Mouse (Mus musculus): ENCODE measurements around the gene AI481877.

AI481877 gene

DNA sequence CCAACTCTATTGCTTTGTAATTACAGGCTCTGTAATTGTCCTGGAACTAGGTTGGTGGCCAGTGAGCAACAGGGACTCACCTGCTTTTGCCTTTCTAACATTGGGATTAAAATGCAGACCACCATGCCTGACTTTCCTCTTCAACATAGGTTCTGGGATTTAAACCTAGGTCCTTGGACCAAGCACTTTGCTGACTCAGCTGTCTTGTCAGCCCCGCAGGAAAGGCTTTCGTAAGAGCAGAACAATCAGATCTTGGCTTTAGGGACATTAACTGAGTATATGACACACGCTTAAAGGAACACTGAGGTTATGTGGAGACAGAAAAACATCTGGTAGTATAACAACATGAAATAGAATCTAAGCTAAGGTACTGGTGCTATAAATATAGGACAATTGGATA is 80.9 kb downstream of the AI481877 start:
- Histone ChIP-seq H3K9me3 (ENCODE audit: low read length) (no peaks in the 10 kb centered on the region), H3K4me3 (replicated peaks; ENCODE audit: low read length) (no peak overlapping the region), H3K27me3 (ENCODE audit: insufficient read depth, low read length) (no peaks in the 10 kb centered on the region), H3K36me3 (ENCODE audit: insufficient read depth, low read length) (no peaks in the 10 kb centered on the region), H3K4me1 (replicated peaks; ENCODE audit: low read depth, low read length) (0 out of 2 replicates have a peak, but pooled peaks cover 2% of the 10 kb centered on the region)
- TF ChIP-seq NANOG (IDR thresholded peaks at IDR 0.05; ENCODE audit: borderline replicate concordance, low read length): no peak
- no peak for TF ChIP-seq POU5F1 (IDR thresholded peaks at IDR 0.05; ENCODE audit: borderline replicate concordance, low read length)
- no peak for TF ChIP-seq CTCF (conservative IDR thresholded peaks at IDR 0.05; ENCODE audit: low read length)

DNA sequence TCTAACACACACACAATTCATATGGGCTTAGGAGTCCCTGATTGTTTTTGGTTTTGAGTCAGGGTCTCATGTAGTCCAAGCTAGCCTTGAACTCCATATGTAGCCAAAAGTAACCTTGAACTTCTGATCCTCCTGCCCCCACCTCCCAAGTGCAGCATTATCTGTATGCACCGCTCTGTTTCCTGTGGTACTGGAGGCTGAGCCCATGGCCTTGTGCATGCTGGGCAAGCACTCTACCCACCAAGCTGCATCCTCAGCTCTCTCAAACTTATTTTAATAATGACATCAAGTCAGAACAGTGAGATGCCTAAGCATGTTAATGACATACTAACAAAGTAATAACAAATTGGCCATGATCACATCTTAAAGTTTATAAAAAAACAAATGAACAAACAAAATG is 87.7 kb downstream of the AI481877 start:
- Histone ChIP-seq H3K4me3 (replicated peaks; ENCODE audit: low read length) (no peak overlapping the region), H3K4me1 (replicated peaks; ENCODE audit: low read depth, low read length) (peaks cover 29% of the 10 kb centered on the region), H3K9me3 (ENCODE audit: low read length) (no peaks in the 10 kb centered on the region), H3K36me3 (ENCODE audit: insufficient read depth, low read length) (no peaks in the 10 kb centered on the region), H3K27me3 (ENCODE audit: insufficient read depth, low read length) (no peaks in the 10 kb centered on the region)
- TF ChIP-seq POU5F1 (IDR thresholded peaks at IDR 0.05; ENCODE audit: borderline replicate concordance, low read length) (no peak), CTCF (conservative IDR thresholded peaks at IDR 0.05; ENCODE audit: low read length) (no peak), NANOG (IDR thresholded peaks at IDR 0.05; ENCODE audit: borderline replicate concordance, low read length) (no peak)

GRCm38 (mm10) chr4:59047222-59047621 is 91.6 kb downstream of the AI481877 start:
- no peaks in the 10 kb centered on the region for H3K36me3 ChIP-seq (ENCODE audit: insufficient read depth, low read length)
- no peak for TF ChIP-seq CTCF (conservative IDR thresholded peaks at IDR 0.05; ENCODE audit: low read length)
- TF ChIP-seq POU5F1 (IDR thresholded peaks at IDR 0.05; ENCODE audit: borderline replicate concordance, low read length): peak; percentile 63; the same call in 1 of the 2 replicates
- peak overlapping the region; percentile 29; the same call in 1 of the 2 replicates for H3K4me3 ChIP-seq (replicated peaks; ENCODE audit: low read length)
- no peaks in the 10 kb centered on the region for H3K27me3 ChIP-seq (ENCODE audit: insufficient read depth, low read length)
- H3K4me1 ChIP-seq (replicated peaks; ENCODE audit: low read depth, low read length): peaks cover 27% of the 10 kb centered on the region
- no peaks in the 10 kb centered on the region for H3K9me3 ChIP-seq (ENCODE audit: low read length)

DNA sequence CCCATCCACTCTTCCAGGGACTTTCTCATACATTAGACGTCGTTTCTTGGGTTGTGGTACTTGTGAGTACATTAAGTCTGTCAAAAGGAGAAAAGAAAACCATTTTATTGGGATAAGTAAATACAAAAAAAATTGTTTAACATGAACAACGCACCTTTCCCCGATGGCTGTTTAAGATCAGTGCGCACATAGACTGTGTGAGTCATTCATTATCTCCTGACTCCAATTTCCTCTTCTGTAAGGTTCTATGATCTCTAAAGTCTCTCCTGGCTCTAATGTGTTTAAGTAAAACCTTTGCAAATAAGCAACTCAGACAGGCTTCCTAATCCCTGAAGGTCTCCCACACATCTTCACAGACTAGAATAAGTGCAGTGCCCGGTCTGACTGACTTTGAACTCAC is 94.9 kb downstream of the AI481877 start:
- H3K36me3 ChIP-seq (ENCODE audit: insufficient read depth, low read length): no peaks in the 10 kb centered on the region
- H3K27me3 ChIP-seq (ENCODE audit: insufficient read depth, low read length): no peaks in the 10 kb centered on the region
- no peak overlapping the region for H3K4me3 ChIP-seq (replicated peaks; ENCODE audit: low read length)
- peaks cover 3% of the 10 kb centered on the region; the same call in 1 of the 2 replicates for H3K9me3 ChIP-seq (ENCODE audit: low read length)
- TF ChIP-seq CTCF (conservative IDR thresholded peaks at IDR 0.05; ENCODE audit: low read length) (no peak), POU5F1 (IDR thresholded peaks at IDR 0.05; ENCODE audit: borderline replicate concordance, low read length) (no peak), NANOG (IDR thresholded peaks at IDR 0.05; ENCODE audit: borderline replicate concordance, low read length) (no peak)
- H3K4me1 ChIP-seq (replicated peaks; ENCODE audit: low read depth, low read length): peaks cover 22% of the 10 kb centered on the region

DNA sequence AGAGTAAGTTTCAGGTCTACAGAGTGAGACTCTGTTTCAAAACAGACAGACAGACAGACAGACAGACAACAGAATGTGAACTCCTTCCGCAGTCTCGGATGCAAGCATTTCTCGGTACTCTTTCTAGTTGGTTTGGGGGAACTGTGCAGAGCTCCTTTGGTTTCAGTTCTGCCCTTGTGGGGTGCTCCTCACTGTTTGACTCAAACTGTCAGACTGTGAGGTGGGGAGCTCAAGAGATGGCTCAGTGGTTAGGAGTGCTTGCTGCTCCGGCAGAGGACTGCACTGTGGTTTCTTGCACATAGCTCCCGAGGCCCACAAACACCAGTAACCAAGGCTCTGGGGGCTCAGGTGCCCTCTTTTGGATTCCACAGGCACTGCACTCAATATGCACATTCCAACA is 95.7 kb downstream of the AI481877 start:
- peaks cover 3% of the 10 kb centered on the region; the same call in 1 of the 2 replicates for H3K9me3 ChIP-seq (ENCODE audit: low read length)
- TF ChIP-seq NANOG (IDR thresholded peaks at IDR 0.05; ENCODE audit: borderline replicate concordance, low read length): no peak
- no peak for TF ChIP-seq POU5F1 (IDR thresholded peaks at IDR 0.05; ENCODE audit: borderline replicate concordance, low read length)
- no peak for TF ChIP-seq CTCF (conservative IDR thresholded peaks at IDR 0.05; ENCODE audit: low read length)
- no peaks in the 10 kb centered on the region for H3K27me3 ChIP-seq (ENCODE audit: insufficient read depth, low read length)
- no peaks in the 10 kb centered on the region for H3K36me3 ChIP-seq (ENCODE audit: insufficient read depth, low read length)
- H3K4me3 ChIP-seq (replicated peaks; ENCODE audit: low read length): no peak overlapping the region
- peaks cover 15% of the 10 kb centered on the region for H3K4me1 ChIP-seq (replicated peaks; ENCODE audit: low read depth, low read length)

- Histone ChIP-seq H3K36me3 (ENCODE audit: insufficient read depth, low read length) (no peaks in the 10 kb centered on the region), H3K4me3 (replicated peaks; ENCODE audit: low read length) (no peak overlapping the region), H3K4me1 (replicated peaks; ENCODE audit: low read depth, low read length) (peaks cover 11% of the 10 kb centered on the region), H3K9me3 (ENCODE audit: low read length) (peaks cover 3% of the 10 kb centered on the region; the same call in 1 of the 2 replicates), H3K27me3 (ENCODE audit: insufficient read depth, low read length) (peaks cover 9% of the 10 kb centered on the region)
- TF ChIP-seq CTCF (conservative IDR thresholded peaks at IDR 0.05; ENCODE audit: low read length) (no peak), POU5F1 (IDR thresholded peaks at IDR 0.05; ENCODE audit: borderline replicate concordance, low read length) (no peak), NANOG (IDR thresholded peaks at IDR 0.05; ENCODE audit: borderline replicate concordance, low read length) (no peak)
These were observed 98.1 kb downstream of the AI481877 start for GRCm38 (mm10) chr4:59040397-59041287.

- Histone ChIP-seq H3K27me3 (ENCODE audit: insufficient read depth, low read length) (peaks cover 17% of the 10 kb centered on the region), H3K9me3 (ENCODE audit: low read length) (peaks cover 3% of the 10 kb centered on the region; the same call in 1 of the 2 replicates), H3K4me3 (replicated peaks; ENCODE audit: low read length) (no peak overlapping the region), H3K4me1 (replicated peaks; ENCODE audit: low read depth, low read length) (peaks cover 21% of the 10 kb centered on the region), H3K36me3 (ENCODE audit: insufficient read depth, low read length) (no peaks in the 10 kb centered on the region)
- TF ChIP-seq CTCF (conservative IDR thresholded peaks at IDR 0.05; ENCODE audit: low read length) (no peak), POU5F1 (IDR thresholded peaks at IDR 0.05; ENCODE audit: borderline replicate concordance, low read length) (no peak), NANOG (IDR thresholded peaks at IDR 0.05; ENCODE audit: borderline replicate concordance, low read length) (no peak)
These were observed 101.3 kb downstream of the AI481877 start for GRCm38 (mm10) chr4:59037525-59037924.

DNA sequence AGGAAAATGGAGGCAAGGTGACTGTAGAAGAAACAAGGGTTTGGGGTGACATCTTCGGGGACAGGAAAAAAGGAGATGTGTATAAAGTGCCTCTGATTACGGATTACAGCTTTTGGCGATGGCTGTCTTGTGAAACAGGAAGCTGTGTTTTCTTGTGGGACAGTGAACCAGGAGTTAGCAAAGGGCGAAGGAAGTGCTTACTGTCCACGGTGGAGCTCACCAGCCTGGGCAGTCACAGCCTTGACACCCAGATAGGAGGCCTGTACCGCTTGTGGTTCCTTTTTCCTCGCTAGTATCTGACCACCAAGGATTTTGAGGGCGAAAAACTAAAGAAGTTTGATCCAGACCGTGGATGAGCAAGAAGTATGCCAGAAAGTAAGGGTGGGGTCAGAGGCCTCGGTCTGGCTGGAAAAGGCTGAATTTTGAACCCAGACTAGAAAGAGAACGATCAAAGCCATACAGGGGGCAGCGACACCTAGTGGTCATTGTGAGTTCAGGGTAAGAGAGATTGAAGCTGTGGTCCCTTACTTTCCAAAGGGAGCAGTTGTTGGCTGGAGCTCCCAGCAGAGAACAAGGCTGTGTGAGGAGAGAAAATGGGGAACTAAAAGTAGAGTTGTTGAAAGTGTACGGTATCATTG is 102.2 kb downstream of the AI481877 start:
- TF ChIP-seq POU5F1 (IDR thresholded peaks at IDR 0.05; ENCODE audit: borderline replicate concordance, low read length): no peak
- TF ChIP-seq NANOG (IDR thresholded peaks at IDR 0.05; ENCODE audit: borderline replicate concordance, low read length): no peak
- peak; percentile 86 for TF ChIP-seq CTCF (conservative IDR thresholded peaks at IDR 0.05; ENCODE audit: low read length)
- Histone ChIP-seq H3K36me3 (ENCODE audit: insufficient read depth, low read length) (no peaks in the 10 kb centered on the region), H3K4me3 (replicated peaks; ENCODE audit: low read length) (no peak overlapping the region), H3K4me1 (replicated peaks; ENCODE audit: low read depth, low read length) (peaks cover 21% of the 10 kb centered on the region), H3K9me3 (ENCODE audit: low read length) (peaks cover 3% of the 10 kb centered on the region; the same call in 1 of the 2 replicates), H3K27me3 (ENCODE audit: insufficient read depth, low read length) (peaks cover 17% of the 10 kb centered on the region)
